Mouse (Mus musculus): ENCODE measurements around the gene Olfr78.

The Olfr78 gene

DNA sequence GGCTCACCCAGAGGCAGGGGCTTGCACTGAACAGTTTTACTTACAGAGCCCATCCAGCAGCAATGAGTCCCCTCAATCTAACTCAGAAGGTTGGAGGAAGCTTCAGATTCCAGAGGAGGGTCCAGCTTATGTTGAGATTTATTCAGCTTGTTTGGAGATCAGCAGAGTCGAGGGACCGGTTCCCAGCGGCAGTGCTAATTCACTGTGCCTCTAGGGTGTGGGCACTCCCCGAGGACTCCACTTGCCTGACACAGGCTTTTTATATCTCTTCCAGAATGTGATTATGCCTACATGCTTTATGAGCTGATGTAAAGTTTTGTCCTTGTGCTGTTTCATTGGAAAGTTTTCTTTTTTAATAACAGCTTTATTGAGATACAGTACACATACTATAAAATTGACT lies at the start of gene Olfr78, which contains the start of gene Olfr560:
Gene Olfr78 (minus strand): TSS at position 206 of the 400 bp plus-strand sequence.
Gene Olfr560 (minus strand): TSS at position 101 of the 400 bp plus-strand sequence.
- DNase-seq = no peak

DNA sequence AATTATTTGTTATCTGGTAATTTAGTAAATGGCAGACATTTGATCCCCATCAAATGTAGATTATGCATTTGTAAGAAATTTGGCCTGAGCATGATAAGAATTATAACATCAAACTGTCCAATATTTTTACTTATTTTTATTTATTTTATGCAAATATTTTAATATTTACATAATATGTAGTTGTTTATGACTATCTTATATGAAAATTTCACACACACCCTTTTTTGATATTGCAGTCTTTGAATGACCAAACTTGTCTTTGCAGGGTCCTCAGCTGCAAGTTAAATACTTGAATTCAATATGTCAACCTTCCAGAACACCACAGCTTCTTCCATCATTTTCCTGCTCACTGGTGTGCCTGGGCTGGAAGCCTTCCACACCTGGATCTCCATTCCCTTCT lies 43.9 kb upstream of the Olfr78 start, which contains the start of gene Olfr564:
Gene Olfr564 (plus strand): TSS at position 301 of the 400 bp plus-strand sequence.
- DNase-seq = no peak

DNA sequence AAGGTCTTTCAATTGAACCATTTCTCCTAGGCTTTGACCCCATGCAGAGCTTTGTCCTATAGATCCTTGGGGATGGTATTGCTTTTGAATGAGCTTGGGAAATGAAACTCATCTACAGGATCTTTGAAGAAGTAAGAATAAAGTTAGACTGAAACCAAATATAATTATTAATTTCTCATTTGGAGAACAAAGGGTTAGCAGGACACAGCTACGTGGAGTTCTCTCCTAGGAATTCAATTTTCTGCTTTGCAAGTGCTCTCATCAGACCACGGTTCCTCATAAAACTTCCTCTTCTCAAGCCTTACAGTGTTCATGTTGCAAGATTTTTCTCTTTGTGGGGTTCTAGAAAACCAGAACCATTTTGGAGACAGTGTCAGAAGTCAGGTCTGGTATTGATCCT lies 11.7 kb upstream of the Olfr78 start, which contains the start of gene Olfr561:
Gene Olfr561 (plus strand): TSS at position 301 of the 400 bp plus-strand sequence.
- no peak for DNase-seq

DNA sequence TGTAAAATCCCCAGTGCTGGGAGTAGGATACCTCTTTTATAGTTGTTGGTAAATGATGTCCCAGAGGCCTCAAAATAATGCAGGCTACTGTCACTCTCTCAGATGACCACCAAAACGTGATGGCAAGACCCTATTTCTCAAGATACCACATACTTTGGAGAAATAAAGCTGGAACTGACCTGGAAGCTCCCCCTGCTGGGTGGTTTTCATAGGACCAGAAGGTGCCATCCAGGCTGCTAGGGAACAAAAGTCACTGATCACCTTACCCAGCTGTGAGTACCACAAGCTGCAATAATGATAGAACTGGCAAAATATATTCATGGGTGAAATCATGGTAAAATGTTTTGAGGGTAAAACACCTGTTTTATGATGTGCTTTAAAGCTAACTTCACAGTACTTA lies 7.2 kb downstream of the Olfr78 start:
- DNase-seq = no peak

DNA sequence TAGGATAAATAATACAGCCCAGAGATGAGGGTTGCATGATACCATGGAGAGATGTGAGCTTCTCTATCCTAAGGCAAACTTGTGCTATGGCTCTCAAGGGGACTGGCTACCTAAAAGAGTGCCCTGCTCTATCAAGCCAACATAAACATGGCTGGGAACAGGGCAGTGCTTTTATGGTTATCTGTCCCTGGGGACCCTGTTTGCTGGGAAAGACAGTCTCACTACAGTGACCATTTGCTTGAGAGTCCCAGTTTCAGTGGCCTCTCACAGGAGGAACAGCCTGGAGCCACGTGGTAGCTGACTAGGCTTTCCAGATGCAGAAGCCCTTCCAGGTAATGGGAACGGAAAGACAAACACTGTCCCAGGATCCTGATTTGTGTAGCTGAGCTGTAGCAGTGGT lies 21.6 kb downstream of the Olfr78 start:
- no peak for DNase-seq

DNA sequence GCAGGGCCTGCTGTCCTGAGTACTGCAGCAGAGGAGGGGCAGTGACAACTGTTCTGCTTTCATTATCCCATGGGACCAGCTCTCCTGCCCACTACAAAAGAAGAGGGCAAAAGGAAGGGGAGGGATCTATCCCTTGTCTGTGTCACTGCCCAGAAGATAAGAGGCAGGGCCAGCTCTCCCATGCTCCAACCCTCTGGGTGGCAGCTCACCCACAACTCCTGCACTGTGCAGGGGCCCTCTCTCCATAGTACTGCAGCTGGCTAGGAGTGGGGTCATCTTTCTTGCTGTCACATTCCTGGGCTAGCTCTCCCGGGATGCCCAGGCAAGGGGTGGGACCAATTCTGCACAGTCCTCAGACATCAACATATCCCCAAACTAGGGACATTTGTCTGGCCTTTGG lies 25.5 kb downstream of the Olfr78 start:
- DNase-seq = no peak

DNA sequence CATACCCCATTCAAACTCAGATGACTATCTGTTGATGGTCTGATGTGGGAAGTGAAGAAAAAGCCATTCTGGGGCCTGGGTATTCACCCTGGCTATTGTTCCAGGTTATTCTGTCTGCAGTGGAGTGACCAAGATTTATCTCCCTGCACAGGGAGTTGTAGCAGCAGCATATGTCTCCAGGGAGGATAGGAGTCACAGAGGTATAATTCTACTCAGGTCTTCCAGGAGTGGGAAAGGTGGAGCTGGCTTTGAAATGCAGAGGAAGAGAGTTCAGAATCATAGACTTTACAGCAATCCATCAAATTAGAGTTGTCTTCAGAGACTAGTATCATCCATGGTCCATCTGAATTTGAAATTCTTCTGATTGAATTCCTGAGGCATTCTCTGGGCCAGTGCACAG lies 31.9 kb downstream of the Olfr78 start, which contains the start of gene Olfr559:
Gene Olfr559 (minus strand): TSS at position 101 of the 400 bp plus-strand sequence.
- no peak for DNase-seq

DNA sequence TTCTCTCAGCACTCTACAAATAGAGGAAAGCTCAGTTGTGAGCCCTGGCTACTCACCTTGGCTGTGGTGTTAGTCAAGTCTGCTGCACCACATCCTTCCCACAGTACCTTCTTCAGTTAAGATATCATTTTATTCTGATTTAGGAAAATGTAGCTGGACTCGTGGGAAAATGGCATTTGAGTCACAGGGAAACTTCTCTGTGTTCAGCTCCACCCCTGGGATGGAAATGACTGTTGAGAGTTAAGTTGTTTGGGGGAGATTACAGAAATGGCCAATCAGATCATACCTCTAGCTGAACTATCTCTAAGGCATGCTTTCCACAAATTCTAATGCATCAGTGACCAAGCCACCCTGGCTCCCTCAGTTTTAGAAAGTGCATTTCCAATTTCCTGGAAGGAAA lies 40.3 kb downstream of the Olfr78 start, which contains the start of gene Olfr33:
Gene Olfr33 (minus strand): TSS at position 101 of the 400 bp plus-strand sequence.
- DNase-seq = no peak

DNA sequence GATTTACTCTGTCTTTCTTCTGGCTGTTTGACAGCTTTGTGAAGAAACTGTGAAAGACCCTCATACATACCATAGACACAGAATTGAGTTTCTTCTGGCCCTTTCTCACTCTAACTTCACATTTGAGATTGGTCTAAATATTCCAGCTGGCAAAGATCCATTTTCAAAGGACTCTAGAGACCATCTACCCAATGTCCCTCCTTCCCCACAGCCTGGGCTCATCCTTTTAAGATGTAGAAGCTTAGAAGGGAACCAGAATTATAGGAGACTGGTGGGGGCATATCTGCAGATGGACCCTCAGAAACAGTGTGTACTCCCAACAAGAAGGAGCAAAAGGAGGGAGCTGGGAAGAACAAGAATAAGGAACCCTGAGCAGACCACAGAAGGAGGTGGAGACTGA lies 57.4 kb downstream of the Olfr78 start, which contains the start of gene Olfr558:
Gene Olfr558 (plus strand): TSS at position 301 of the 400 bp plus-strand sequence.
- no peak for DNase-seq

DNA sequence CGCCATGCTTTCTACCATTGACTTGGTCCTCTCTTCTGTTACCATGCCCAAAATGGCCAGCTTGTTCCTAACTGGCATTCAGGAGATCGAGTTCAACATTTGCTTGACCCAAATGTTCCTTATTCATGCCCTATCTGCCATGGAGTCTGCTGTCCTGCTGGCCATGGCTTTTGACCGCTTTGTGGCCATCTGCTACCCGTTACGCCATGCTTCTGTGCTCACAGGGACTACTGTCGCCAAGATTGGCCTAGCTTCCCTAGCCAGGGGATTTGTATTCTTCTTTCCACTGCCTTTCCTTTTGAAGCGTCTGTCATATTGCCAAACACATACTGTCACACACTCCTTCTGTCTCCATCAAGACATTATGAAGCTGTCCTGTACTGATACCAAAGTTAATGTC lies 60.8 kb downstream of the Olfr78 start:
- DNase-seq = no peak

DNA sequence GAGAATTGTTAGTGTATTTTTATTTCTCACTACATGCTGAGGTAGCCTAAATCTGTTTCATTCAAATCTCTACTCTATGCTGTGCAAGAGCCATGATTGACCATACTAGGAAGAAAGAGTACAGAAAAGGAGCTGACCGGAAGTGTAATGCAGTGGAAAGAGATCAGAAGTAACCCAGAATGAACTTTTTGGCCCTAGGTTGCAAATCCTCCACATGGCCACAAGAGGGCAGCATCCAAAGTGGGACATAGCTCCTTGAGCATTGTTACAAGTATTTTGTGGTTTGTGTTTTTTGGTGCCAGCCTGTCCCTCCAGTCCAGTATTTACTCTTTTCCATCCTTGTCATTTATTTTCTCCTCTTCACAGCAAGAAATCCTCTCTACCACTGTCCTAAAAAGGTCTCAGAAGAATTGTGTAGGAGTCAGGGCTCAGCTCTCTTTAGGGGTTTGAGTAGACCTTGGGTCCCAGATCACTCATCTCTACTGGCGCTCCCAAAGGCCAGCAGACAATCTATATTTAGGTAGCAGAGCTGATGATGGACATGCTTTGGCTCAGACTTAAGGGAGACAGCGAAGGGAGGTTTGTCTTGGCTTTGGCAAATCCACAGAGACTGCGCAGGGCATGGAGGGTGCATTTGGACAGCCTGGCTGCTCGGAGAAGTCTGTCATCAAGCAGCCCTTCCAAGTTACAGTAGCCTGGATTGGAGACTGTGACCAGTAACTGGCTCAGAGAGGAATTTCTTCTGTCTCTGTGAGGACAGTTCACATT lies 63.7 kb downstream of the Olfr78 start, which contains the start of gene Olfr557:
Gene Olfr557 (plus strand): TSS at position 553 of the 768 bp plus-strand sequence.
- no peak for DNase-seq
